Mouse (Mus musculus) liver, embryonic 14 days (tissue): ENCODE data around the gene Gm4778. TPM values are rescaled to one million over a fixed set of nuclear protein-coding genes. Genes with fewer than 3 reads are reported as not detected.

ENCODE experiments used
- polyA plus RNA-seq: library from polyadenylated mRNA; depleted of rRNA; stranded (reverse); fragments of >200 nt; gene quantifications from 2 replicates; pipeline ENCODE4 v1.2.3, GENCODE M21; 2012; rRNA removed

Gene Gm4778
- polyA plus RNA-seq = not detected in 2 replicates

DNA sequence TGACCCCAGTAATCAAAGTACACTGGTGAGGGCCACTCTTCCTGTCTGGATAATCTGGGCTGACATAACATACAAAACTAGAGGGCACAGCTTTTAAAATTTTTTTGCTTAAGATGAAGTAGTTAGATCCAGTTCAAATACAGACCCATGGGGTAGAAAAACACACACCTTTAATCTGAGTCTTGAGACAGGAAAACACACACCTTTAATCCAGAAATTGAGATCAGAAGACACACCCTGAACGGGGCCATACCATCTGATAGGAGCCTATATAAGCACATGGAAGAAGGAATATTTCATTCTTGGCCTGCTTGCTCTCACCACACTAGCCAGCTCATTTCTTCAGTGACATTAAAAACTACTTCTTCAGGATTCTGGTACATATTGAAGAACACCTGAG is at the start of gene Gm4778:
Gene Gm4778, plus strand, starts transcription at position 301 of the 400 bp plus-strand sequence.

DNA sequence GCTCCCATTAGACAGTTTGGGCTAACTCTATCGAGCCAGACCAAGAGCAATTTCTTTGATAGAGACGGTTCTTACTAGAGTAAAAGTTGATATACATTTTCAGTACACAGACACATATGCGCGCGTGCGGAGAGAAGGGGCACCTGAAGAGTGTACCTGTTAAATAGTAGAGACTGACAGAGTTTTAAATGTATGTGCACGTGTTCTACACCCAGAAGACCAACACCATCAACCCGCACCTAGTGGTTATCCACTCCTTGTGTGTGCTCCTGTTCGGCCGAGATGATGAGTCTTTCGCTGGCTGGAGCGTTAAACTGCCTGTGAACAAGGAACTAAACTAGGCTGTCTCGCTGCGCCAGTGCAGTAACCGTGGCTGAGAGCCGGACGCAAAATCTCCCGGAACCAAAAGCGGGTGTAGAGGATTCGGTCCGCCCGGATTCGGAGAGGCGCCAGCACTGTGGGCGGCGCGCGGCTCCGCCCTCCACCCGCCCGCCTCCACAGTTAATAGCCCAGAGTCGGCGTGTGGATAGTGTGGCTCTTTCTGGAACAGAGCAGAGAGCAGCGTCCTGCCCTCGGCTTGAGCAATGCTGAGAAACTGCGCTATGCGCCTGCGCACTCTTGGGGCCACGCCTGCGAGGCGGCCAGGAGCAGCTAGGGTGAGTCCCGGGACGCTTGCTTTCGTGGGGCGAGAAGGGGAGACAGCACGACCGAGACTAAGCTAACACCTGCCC is 46.0 kb downstream of the Gm4778 start, which contains the start of gene Them4:
Gene Them4, plus strand, starts transcription at position 457 of the 731 bp plus-strand sequence.

Other genes starting within 250 kb of the Gm4778 start
- not detected in 2 replicates for gene Gm9125, start 209.2 kb upstream of the Gm4778 start, polyA plus RNA-seq
- gene Gm10697, start 191.4 kb upstream of the Gm4778 start, polyA plus RNA-seq = not detected in 2 replicates
- not detected in 2 replicates for gene Gm10696, start 85.8 kb upstream of the Gm4778 start, polyA plus RNA-seq
- not detected in 2 replicates for gene Gm5286, start 67.3 kb upstream of the Gm4778 start, polyA plus RNA-seq
- 1.2 and 1.3 TPM in 2 replicates for gene Them4, start 46.1 kb downstream of the Gm4778 start, polyA plus RNA-seq
- gene Them5, start 78.1 kb downstream of the Gm4778 start, polyA plus RNA-seq = not detected in 2 replicates
- gene C2cd4d, start 98.4 kb downstream of the Gm4778 start, polyA plus RNA-seq = 0.02 and 0.03 TPM in 2 replicates
- 0.57 and 0.76 TPM in 2 replicates for gene Rorc, start 108.8 kb downstream of the Gm4778 start, polyA plus RNA-seq
- 0.01 TPM in 2 replicates for gene Lingo4, start 134.5 kb downstream of the Gm4778 start, polyA plus RNA-seq
- 2.4 and 3.3 TPM in 2 replicates for gene Tdrkh, start 149.2 kb downstream of the Gm4778 start, polyA plus RNA-seq
- gene Mrpl9, start 179.3 kb downstream of the Gm4778 start, polyA plus RNA-seq = 35.3 and 41.5 TPM in 2 replicates
- 0.03 TPM in 1 of 2 replicates, not detected in the other for gene Oaz3, start 179.9 kb downstream of the Gm4778 start, polyA plus RNA-seq
- gene Celf3, start 214.3 kb downstream of the Gm4778 start, polyA plus RNA-seq = 0.02 and 0.15 TPM in 2 replicates
- 0.12 TPM in 2 replicates for gene Riiad1, start 216.3 kb downstream of the Gm4778 start, polyA plus RNA-seq